Mouse (Mus musculus): ENCODE measurements around the gene Zswim7. TPM values are rescaled to one million over a fixed set of nuclear protein-coding genes. Genes with fewer than 3 reads are reported as not detected.

Zswim7 gene
- polyA plus RNA-seq, 1 experiment from 2014 or later: 19.2 TPM

DNA sequence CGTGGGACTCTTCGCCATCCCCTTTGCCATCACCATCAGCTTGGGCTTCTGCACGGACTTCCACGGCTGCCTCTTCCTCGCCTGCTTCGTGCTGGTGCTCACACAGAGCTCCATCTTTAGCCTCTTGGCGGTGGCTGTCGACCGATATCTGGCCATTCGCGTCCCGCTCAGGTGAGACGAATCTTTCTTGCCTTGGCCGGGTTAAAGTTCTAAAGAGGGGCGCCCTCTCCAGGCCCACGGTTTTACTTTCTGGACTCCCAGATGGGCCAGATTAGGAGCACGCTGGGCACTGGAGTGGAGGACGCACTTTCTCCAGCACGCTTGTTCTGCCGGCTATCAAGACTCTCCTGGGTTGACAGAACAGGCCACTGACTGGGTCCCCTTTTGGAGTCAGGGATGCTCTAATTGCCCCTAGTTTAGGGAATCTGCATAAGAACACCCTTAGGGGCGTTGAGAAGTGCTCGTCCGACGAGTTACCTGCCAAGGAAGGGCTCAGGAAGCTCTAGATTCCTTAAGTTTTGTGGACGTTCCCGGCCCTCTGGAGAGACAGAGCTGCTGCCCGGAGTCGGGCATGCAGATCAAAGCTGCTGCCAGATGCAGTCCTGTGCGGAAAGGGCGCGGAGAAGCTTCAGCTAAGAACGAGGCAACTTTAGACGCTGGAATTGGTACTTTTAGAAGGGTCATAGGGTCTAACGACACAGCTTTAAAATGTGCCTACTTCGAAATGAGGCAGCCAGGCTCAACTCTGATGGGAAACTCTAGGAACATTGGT, 31.7 kb downstream of the Zswim7 start:
- Histone ChIP-seq H3K36me3 (ENCODE audit: control insufficient read depth, insufficient read depth, low read length) (no peaks in the 10 kb centered on the region), H3K4me3 (ENCODE audit: low read depth, low read length) (peak overlapping the region; percentile 60), H3K27me3 (ENCODE audit: control insufficient read depth, insufficient read depth, low read length) (peaks cover 22% of the 10 kb centered on the region), H3K4me2 (replicated peaks; ENCODE audit: low read depth, low read length) (peak overlapping the region; percentile 100), H3K9ac (ENCODE audit: low read depth, low read length) (peak overlapping the region; percentile 44; the same call in 1 of the 2 replicates), H3K4me1 (replicated peaks; ENCODE audit: control insufficient read depth, insufficient read depth, low read length) (peaks cover 8% of the 10 kb centered on the region; the same call in 1 of the 2 replicates), H3K9me3 (ENCODE audit: control insufficient read depth, low read length) (no peaks in the 10 kb centered on the region), H3K27ac (ENCODE audit: low read depth, low read length) (no peak overlapping the region)
- ATAC-seq (ENCODE audit: low FRiP score): peak; percentile 8; the same call in 1 of the 2 replicates
- WGBS: 3% methylated on average over 35 of the region's 35 CpGs
- no peak for DNase-seq (ENCODE audit: low spot score)

DNA sequence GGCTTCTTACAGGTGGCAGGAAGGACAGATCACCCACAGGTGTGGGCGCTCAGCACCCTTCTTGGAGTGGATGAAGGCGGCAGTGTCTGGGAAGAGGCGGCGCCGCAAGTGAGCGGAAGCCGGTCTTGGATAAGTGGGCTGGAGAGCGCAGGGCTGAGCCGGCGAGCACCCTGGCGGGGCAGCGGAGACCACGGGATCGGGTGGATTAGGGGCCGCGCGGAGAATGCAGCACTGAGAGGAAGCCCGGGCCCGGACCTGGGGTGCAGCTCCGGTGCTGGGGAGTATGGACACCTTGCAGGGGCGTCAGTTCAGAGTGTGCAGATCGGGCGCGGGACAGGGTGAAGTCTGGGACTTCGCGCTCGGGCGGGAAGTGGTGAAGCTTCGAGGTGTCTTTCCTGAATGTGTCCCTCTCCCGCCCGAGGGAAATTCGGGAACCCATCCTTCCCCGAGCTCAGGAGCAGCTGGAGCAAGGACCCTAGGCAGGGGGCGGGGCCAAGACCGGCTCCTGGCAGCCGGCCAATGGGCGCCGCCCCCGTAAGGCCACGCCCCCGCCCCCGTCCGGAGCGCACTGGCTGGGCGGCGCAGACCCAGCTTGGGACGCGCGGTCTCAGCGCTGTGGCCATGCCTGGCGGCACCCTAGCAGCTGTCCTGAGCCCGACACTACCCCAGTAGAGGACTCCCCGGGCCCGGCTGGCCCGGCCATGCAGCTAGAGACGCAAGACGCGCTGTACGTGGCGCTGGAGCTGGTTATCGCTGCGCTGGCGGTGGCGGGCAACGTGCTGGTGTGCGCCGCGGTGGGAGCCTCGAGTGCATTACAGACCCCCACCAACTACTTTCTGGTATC, 32.6 kb downstream of the Zswim7 start, which contains the start of gene Adora2b:
Gene Adora2b (plus strand): TSS at position 584 of the 844 bp plus-strand sequence.
- peak; percentile 96 for ATAC-seq (ENCODE audit: low FRiP score)
- H3K27me3 ChIP-seq (ENCODE audit: control insufficient read depth, insufficient read depth, low read length): peaks cover 22% of the 10 kb centered on the region
- under 1% methylated on average over 69 of the region's 69 CpGs for WGBS

GRCm38 (mm10) chr11:62247759-62248400, 33.3 kb downstream of the Zswim7 start:
- peak overlapping the region; percentile 50; the same call in 1 of the 2 replicates for H3K9ac ChIP-seq (ENCODE audit: low read depth, low read length)
- H3K27me3 ChIP-seq (ENCODE audit: control insufficient read depth, insufficient read depth, low read length): peaks cover 22% of the 10 kb centered on the region
- no peaks in the 10 kb centered on the region for H3K9me3 ChIP-seq (ENCODE audit: control insufficient read depth, low read length)
- H3K4me1 ChIP-seq (replicated peaks; ENCODE audit: control insufficient read depth, insufficient read depth, low read length): peaks cover 8% of the 10 kb centered on the region; the same call in 1 of the 2 replicates
- H3K36me3 ChIP-seq (ENCODE audit: control insufficient read depth, insufficient read depth, low read length): no peaks in the 10 kb centered on the region
- no peak overlapping the region for H3K27ac ChIP-seq (ENCODE audit: low read depth, low read length)
- no peak for DNase-seq (ENCODE audit: low spot score)
- no peak for ATAC-seq (ENCODE audit: low FRiP score)
- peak overlapping the region; percentile 60 for H3K4me3 ChIP-seq (ENCODE audit: low read depth, low read length)
- 44% methylated on average over 18 of the region's 18 CpGs for WGBS
- peak overlapping the region; percentile 100 for H3K4me2 ChIP-seq (replicated peaks; ENCODE audit: low read depth, low read length)

More for the DNA sequence above, 32.6 kb downstream of the Zswim7 start, which contains the start of gene Adora2b:
- H3K4me1 ChIP-seq (replicated peaks; ENCODE audit: control insufficient read depth, insufficient read depth, low read length): peaks cover 8% of the 10 kb centered on the region; the same call in 1 of the 2 replicates
- no peak within 1 kb of the TSS for H3K27ac ChIP-seq (ENCODE audit: low read depth, low read length)
- H3K9me3 ChIP-seq (ENCODE audit: control insufficient read depth, low read length): no peaks in the 10 kb centered on the region
- peak within 1 kb of the TSS; percentile 60 for H3K4me3 ChIP-seq (ENCODE audit: low read depth, low read length)
- DNase-seq (ENCODE audit: low spot score): peak; percentile 97
- H3K36me3 ChIP-seq (ENCODE audit: control insufficient read depth, insufficient read depth, low read length): no peaks in the 10 kb centered on the region
- H3K4me2 ChIP-seq (replicated peaks; ENCODE audit: low read depth, low read length): peak within 1 kb of the TSS; percentile 100
- peak within 1 kb of the TSS; percentile 50; the same call in 1 of the 2 replicates for H3K9ac ChIP-seq (ENCODE audit: low read depth, low read length)

- Histone ChIP-seq H3K9ac (ENCODE audit: low read depth, low read length) (no peak overlapping the region), H3K27me3 (ENCODE audit: control insufficient read depth, insufficient read depth, low read length) (peaks cover 5% of the 10 kb centered on the region), H3K27ac (ENCODE audit: low read depth, low read length) (no peak overlapping the region), H3K4me2 (replicated peaks; ENCODE audit: low read depth, low read length) (no peak overlapping the region), H3K9me3 (ENCODE audit: control insufficient read depth, low read length) (no peaks in the 10 kb centered on the region), H3K4me3 (ENCODE audit: low read depth, low read length) (no peak overlapping the region), H3K4me1 (replicated peaks; ENCODE audit: control insufficient read depth, insufficient read depth, low read length) (peaks cover under 1% of the 10 kb centered on the region; the same call in 1 of the 2 replicates), H3K36me3 (ENCODE audit: control insufficient read depth, insufficient read depth, low read length) (no peaks in the 10 kb centered on the region)
- 93% methylated on average over 4 of the region's 4 CpGs for WGBS
- DNase-seq (ENCODE audit: low spot score): no peak
- no peak for ATAC-seq (ENCODE audit: low FRiP score)
Observed at GRCm38 (mm10) chr11:62244471-62244870, 36.7 kb downstream of the Zswim7 start.

DNA sequence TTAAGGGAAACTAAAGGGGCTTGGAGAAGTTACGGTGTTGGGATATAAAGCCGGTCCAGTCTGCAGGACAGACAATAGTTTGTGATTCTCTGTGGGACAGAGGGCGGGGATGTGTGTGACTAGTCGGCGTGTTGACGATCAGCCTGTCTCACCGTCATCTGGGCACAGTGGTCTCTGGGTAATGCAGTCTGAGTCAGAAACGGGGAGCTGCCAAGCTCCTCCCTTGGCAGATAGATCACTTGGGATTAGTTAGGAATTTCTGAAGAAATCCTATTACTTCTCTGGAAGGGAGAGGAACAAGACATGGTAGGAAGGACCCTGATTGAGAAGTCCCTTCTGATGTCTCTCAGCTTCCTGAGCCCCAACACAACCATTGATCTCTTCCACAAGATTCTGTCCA, 37.3 kb downstream of the Zswim7 start:
- Histone ChIP-seq H3K4me3 (ENCODE audit: low read depth, low read length) (no peak overlapping the region), H3K4me2 (replicated peaks; ENCODE audit: low read depth, low read length) (no peak overlapping the region), H3K4me1 (replicated peaks; ENCODE audit: control insufficient read depth, insufficient read depth, low read length) (no peaks in the 10 kb centered on the region; the same call in 1 of the 2 replicates), H3K9me3 (ENCODE audit: control insufficient read depth, low read length) (no peaks in the 10 kb centered on the region), H3K36me3 (ENCODE audit: control insufficient read depth, insufficient read depth, low read length) (no peaks in the 10 kb centered on the region), H3K27me3 (ENCODE audit: control insufficient read depth, insufficient read depth, low read length) (peaks cover 5% of the 10 kb centered on the region), H3K27ac (ENCODE audit: low read depth, low read length) (no peak overlapping the region), H3K9ac (ENCODE audit: low read depth, low read length) (no peak overlapping the region)
- 91% methylated on average over 8 of the region's 8 CpGs for WGBS
- ATAC-seq (ENCODE audit: low FRiP score): no peak
- no peak for DNase-seq (ENCODE audit: low spot score)

- H3K4me1 ChIP-seq (replicated peaks; ENCODE audit: control insufficient read depth, insufficient read depth, low read length): no peaks in the 10 kb centered on the region
- H3K36me3 ChIP-seq (ENCODE audit: control insufficient read depth, insufficient read depth, low read length): no peaks in the 10 kb centered on the region
- 80% methylated on average over 12 of the region's 12 CpGs for WGBS
- H3K4me3 ChIP-seq (ENCODE audit: low read depth, low read length): no peak overlapping the region
- H3K27ac ChIP-seq (ENCODE audit: low read depth, low read length): no peak overlapping the region
- no peak overlapping the region for H3K9ac ChIP-seq (ENCODE audit: low read depth, low read length)
- no peak overlapping the region for H3K4me2 ChIP-seq (replicated peaks; ENCODE audit: low read depth, low read length)
- no peaks in the 10 kb centered on the region for H3K9me3 ChIP-seq (ENCODE audit: control insufficient read depth, low read length)
- no peaks in the 10 kb centered on the region for H3K27me3 ChIP-seq (ENCODE audit: control insufficient read depth, insufficient read depth, low read length)
- no peak for ATAC-seq (ENCODE audit: low FRiP score)
- DNase-seq (ENCODE audit: low spot score): no peak
Observed at GRCm38 (mm10) chr11:62240631-62241261, 40.4 kb downstream of the Zswim7 start.

GRCm38 (mm10) chr11:62224797-62225196, 56.4 kb downstream of the Zswim7 start:
- H3K4me2 ChIP-seq (replicated peaks; ENCODE audit: low read depth, low read length): no peak overlapping the region
- H3K9ac ChIP-seq (ENCODE audit: low read depth, low read length): no peak overlapping the region
- no peaks in the 10 kb centered on the region for H3K27me3 ChIP-seq (ENCODE audit: control insufficient read depth, insufficient read depth, low read length)
- WGBS: 74% methylated on average over 4 of the region's 4 CpGs
- H3K4me3 ChIP-seq (ENCODE audit: low read depth, low read length): no peak overlapping the region
- no peak for ATAC-seq (ENCODE audit: low FRiP score)
- no peaks in the 10 kb centered on the region for H3K4me1 ChIP-seq (replicated peaks; ENCODE audit: control insufficient read depth, insufficient read depth, low read length)
- H3K9me3 ChIP-seq (ENCODE audit: control insufficient read depth, low read length): no peaks in the 10 kb centered on the region
- no peak overlapping the region for H3K27ac ChIP-seq (ENCODE audit: low read depth, low read length)
- no peaks in the 10 kb centered on the region for H3K36me3 ChIP-seq (ENCODE audit: control insufficient read depth, insufficient read depth, low read length)
- no peak for DNase-seq (ENCODE audit: low spot score)

GRCm38 (mm10) chr11:62223962-62224361, 57.2 kb downstream of the Zswim7 start:
- DNase-seq (ENCODE audit: low spot score) (no peak), ATAC-seq (ENCODE audit: low FRiP score) (no peak)
- 92% methylated on average over 7 of the region's 7 CpGs for WGBS
- Histone ChIP-seq H3K4me1 (replicated peaks; ENCODE audit: control insufficient read depth, insufficient read depth, low read length) (no peaks in the 10 kb centered on the region), H3K36me3 (ENCODE audit: control insufficient read depth, insufficient read depth, low read length) (no peaks in the 10 kb centered on the region), H3K27me3 (ENCODE audit: control insufficient read depth, insufficient read depth, low read length) (no peaks in the 10 kb centered on the region), H3K9me3 (ENCODE audit: control insufficient read depth, low read length) (no peaks in the 10 kb centered on the region), H3K9ac (ENCODE audit: low read depth, low read length) (no peak overlapping the region), H3K4me3 (ENCODE audit: low read depth, low read length) (no peak overlapping the region), H3K4me2 (replicated peaks; ENCODE audit: low read depth, low read length) (no peak overlapping the region), H3K27ac (ENCODE audit: low read depth, low read length) (no peak overlapping the region)

Measured in hindbrain, embryonic 11.5 days (tissue).